Mouse (Mus musculus) ovary, postnatal 14 days (tissue): Measurements from ENCODE around the gene Kat8.
"Not testable (repeated sequence)": the region's sequence is repeated elsewhere in the genome, so short reads cannot be mapped to it uniquely, and the experiment has no call there.

ENCODE experiments used
- DNase-seq: peaks from one replicate; pipeline ENCODE4 v3.0.0; 2022; ENCODE audit warnings: low spot score

Kat8 gene

GRCm38 (mm10) chr7:127932273-127933031 is 20.1 kb downstream of the Kat8 start:
- DNase-seq: no peak

GRCm38 (mm10) chr7:127934075-127934474 is 21.8 kb downstream of the Kat8 start:
- no peak for DNase-seq

GRCm38 (mm10) chr7:127935028-127935722 is 22.9 kb downstream of the Kat8 start:
- peak; percentile 94 for DNase-seq

- no peak for DNase-seq
Measured at GRCm38 (mm10) chr7:127935748-127936159, 23.4 kb downstream of the Kat8 start.

GRCm38 (mm10) chr7:127936216-127936884 is 24.0 kb downstream of the Kat8 start:
- DNase-seq: no peak

- DNase-seq: not testable (repeated sequence)
Measured at GRCm38 (mm10) chr7:127942097-127942496, 29.8 kb downstream of the Kat8 start.

- no peak for DNase-seq
Measured at GRCm38 (mm10) chr7:127944614-127945013, 32.3 kb downstream of the Kat8 start.

- DNase-seq: no peak
Measured at GRCm38 (mm10) chr7:127946470-127947023, 34.2 kb downstream of the Kat8 start, which contains the start of gene Prss36. Gene Prss36 (minus strand): TSS chr7:127946725.

GRCm38 (mm10) chr7:127952864-127953581 is 40.7 kb downstream of the Kat8 start:
- DNase-seq: no peak

GRCm38 (mm10) chr7:127959364-127959763 is 47.0 kb downstream of the Kat8 start:
- no peak for DNase-seq

GRCm38 (mm10) chr7:127966371-127966918 is 54.1 kb downstream of the Kat8 start:
- no peak for DNase-seq

- DNase-seq: peak; percentile 98
Measured at GRCm38 (mm10) chr7:127967004-127967921, 54.9 kb downstream of the Kat8 start, which contains the start of gene Fus. Gene Fus (plus strand): TSS chr7:127967457.

GRCm38 (mm10) chr7:127967922-127968828 is 55.9 kb downstream of the Kat8 start:
- DNase-seq: peak; percentile 60

- DNase-seq: no peak
Measured at GRCm38 (mm10) chr7:127974413-127974930, 62.2 kb downstream of the Kat8 start.
